Mouse (Mus musculus) heart, postnatal 36 days (tissue): ENCODE measurements around the gene Olfr212. TPM values are rescaled to one million over a fixed set of nuclear protein-coding genes. Genes with fewer than 3 reads are reported as not detected.
"Not testable (repeated sequence)": the region's sequence is repeated elsewhere in the genome, so short reads cannot be mapped to it uniquely, and the experiment has no call there.

Source experiments
- DNase-seq, 2 experiments: peaks; one replicate each; pipeline ENCODE4 v3.0.0; 2021 to 2022
- intact Hi-C: fragments of 180-260 bp; cut with DNase I; formaldehyde crosslinking; loops from one replicate; pipeline ENCODE4 v1.15.1; 2025
- total RNA-seq, 2 experiments: library from RNA; stranded (reverse); gene quantifications; 2 replicates each; pipeline ENCODE4 v1.2.3; 2021

The Olfr212 gene
- total RNA-seq, result under 1 TPM; 0.11 to 0.14 TPM

GRCm38 (mm10) chr6:116506302-116507003 is at the start of gene Olfr212:
TSS of gene Olfr212 (plus strand) at chr6:116506516.
- DNase-seq, intact Hi-C loops: not testable (repeated sequence)

- intact Hi-C loops, result no loop called here
- no peak for DNase-seq
Observed at GRCm38 (mm10) chr6:116458728-116459127, 47.6 kb upstream of the Olfr212 start.

DNA sequence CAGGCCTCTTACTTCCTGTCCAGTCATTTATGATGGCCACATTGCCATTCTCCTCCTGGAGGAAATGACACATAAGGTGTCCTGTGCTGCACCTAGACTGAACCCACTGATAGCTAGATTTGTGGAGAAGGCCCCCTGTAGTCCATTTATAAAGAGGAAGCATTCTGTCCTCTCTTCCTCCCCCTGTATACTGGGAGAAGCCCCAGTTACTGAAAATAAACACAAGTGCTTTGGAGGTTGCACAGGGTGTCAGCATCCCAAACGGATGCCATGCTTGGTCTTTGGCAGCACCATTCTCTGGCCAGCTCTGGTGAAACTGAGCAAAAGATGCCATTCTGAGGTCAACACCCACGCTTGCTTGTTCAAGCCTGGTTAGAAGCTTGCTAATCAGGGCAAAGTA is 47.1 kb upstream of the Olfr212 start:
- intact Hi-C loops, result no loop called here
- no peak for DNase-seq

DNA sequence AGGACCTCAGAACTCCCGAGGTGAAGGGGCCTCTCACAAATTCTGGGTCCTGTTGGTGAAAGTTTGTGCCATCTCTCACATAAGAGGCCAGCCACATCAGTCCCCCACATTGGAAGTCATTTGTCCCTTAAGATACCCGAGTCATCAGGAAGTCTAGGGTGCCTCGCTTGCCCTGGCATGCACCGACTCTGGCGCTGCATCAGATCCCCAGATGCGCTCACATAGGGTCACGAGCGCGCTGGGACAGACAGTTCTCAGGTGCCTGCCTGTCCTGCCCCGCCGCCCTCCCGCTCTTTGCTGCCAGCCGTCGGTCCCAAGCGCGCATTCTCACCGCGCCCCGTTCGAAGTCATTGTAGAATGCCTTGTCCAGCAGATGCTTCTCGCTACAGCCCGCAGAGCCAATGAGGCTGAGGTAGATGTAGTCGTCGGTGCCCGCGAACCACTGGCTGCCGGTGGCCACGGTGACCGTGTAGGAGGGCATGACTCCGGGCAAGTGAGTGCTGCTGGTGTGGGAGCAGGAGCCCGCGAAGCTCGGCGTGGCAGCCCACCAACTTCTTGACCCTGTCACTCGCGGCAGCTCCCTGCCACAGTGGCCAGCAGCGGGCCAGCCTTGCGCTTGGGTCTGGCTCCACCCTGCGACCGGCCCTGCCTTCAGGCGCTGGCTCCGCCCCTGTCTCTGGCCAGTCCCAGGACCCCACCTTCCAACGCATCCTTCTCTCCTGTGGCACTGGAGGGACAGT is 45.6 kb upstream of the Olfr212 start, which contains the start of gene Alox5:
Gene Alox5 (minus strand): TSS at position 635 of the 740 bp plus-strand sequence.
- intact Hi-C loops, result no loop called here
- peak; percentile 40 to 47 for DNase-seq

GRCm38 (mm10) chr6:116468081-116468480 is 38.2 kb upstream of the Olfr212 start:
- intact Hi-C loops, result no loop called here
- DNase-seq, result no peak

DNA sequence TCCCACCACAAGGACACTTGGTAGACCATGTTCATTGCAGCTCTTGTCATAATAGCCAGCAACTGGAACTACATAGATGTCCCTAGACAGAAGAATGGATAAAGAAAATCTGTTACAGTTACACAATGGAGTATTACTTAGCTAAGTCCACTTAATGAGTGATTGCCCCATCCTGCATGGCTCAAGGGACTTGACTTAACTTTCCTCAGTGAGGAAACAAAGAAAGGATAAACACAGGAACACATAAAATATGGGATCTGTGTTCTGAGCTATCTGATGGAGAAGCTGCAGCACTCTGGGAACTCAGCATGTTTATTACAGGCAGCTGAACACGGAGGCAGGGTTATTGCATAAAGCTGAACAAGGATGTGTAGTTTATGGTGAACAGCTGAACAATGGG is 21.2 kb upstream of the Olfr212 start:
- DNase-seq, result no peak
- intact Hi-C loops, result no loop called here

GRCm38 (mm10) chr6:116486833-116487232 is 19.5 kb upstream of the Olfr212 start:
- DNase-seq, result peak in 1 of 2 experiments; percentile 5
- intact Hi-C loops, result no loop called here

DNA sequence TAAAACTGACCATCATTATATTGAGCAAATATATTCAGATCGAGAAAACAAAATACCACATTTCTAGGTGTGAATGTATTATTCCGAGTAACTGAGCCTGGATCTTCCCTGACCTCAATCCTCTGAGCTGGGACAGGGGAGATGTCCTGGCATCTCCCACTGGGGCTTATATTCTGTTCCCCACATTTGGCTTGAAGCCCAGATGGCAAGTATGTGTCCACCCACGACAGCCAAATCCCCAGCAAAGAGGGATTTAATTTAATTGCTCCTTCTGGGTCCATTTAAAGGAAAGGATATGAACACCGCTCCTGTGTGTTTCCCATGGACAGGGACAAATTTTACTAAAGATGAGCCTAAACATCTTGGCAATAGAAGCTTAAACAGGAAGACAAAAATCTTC is 17.5 kb upstream of the Olfr212 start, which contains the start of gene Olfr211:
Gene Olfr211 (plus strand): TSS at position 301 of the 400 bp plus-strand sequence.
- intact Hi-C loops, result no loop called here
- no peak for DNase-seq

DNA sequence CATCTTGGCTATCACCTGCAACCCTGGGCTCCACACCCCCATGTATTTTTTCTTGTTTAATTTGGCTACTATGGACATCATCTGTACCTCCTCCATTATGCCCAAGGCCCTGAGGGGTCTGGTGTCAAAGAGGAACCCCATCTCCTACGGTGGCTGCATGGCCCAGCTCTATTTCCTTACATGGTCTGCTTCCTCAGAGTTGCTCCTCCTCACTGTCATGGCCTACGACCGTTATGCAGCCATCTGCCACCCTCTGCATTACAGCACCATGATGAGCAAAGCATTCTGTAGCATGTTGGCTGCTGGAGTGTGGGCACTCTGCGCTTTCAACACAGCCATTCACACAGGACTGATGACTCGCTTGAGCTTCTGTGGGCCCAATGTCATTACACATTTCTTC is 12.6 kb upstream of the Olfr212 start:
- no peak for DNase-seq
- intact Hi-C loops, result no loop called here

- intact Hi-C loops, result no loop called here
- no peak for DNase-seq
Observed at GRCm38 (mm10) chr6:116495960-116496359, 10.4 kb upstream of the Olfr212 start.

DNA sequence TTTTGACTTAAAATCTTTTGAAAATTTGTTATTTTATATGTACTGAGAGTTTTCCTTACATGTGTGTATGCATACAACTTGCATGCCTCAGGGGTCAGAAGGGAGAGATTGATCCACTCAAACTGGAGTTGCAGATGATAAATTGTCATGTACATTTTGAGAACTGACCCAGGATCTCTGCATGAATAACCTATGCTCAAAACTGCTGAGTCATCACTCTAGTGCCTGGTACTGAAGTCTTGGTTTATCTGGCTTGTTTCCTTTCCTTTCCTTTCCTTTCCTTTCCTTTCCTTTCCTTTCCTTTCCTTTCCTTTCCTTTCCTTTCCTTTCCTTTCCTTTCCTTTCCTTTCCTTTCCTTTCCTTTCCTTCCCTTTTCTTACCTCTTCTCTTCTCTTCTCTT is 8.5 kb downstream of the Olfr212 start:
- no peak for DNase-seq
- intact Hi-C loops, result no loop called here

- DNase-seq, result no peak
- intact Hi-C loops, result no loop called here
Observed at GRCm38 (mm10) chr6:116538156-116538555, 31.8 kb downstream of the Olfr212 start, which contains the start of gene Olfr213. TSS of gene Olfr213 (plus strand) at chr6:116538456.

GRCm38 (mm10) chr6:116542500-116542899 is 36.2 kb downstream of the Olfr212 start:
- intact Hi-C loops, result no loop called here
- DNase-seq, result no peak

GRCm38 (mm10) chr6:116550841-116551240 is 44.5 kb downstream of the Olfr212 start, which contains the start of gene Gm5580:
TSS of gene Gm5580 (plus strand) at chr6:116551141.
- intact Hi-C loops, DNase-seq: not testable (repeated sequence)

GRCm38 (mm10) chr6:116553935-116554334 is 47.6 kb downstream of the Olfr212 start, which contains the start of gene Olfr214:
TSS of gene Olfr214 (plus strand) at chr6:116554235.
- intact Hi-C loops, result no loop called here
- no peak for DNase-seq

GRCm38 (mm10) chr6:116554952-116555351 is 48.6 kb downstream of the Olfr212 start:
- DNase-seq, result no peak
- intact Hi-C loops, result no loop called here

Other genes with a start within 250 kb of the Olfr212 start
- 1 to 10 TPM; 4.2 to 5.2 TPM for gene Zfand4, start 242.3 kb upstream of the Olfr212 start, total RNA-seq
- gene March8, start 168.5 kb upstream of the Olfr212 start, total RNA-seq, result 10 to 100 TPM; 45.4 to 50.6 TPM
- 10 to 100 TPM in 1 of 2 experiments, 1 to 10 TPM in 1; 8.6 to 14.9 TPM for gene Alox5, start 45.3 kb upstream of the Olfr212 start, total RNA-seq
- gene Olfr211, start 17.4 kb upstream of the Olfr212 start, total RNA-seq, result not detected
- not detected for gene Olfr213, start 31.9 kb downstream of the Olfr212 start, total RNA-seq
- 1 to 10 TPM; 1.2 to 1.6 TPM for gene Gm5580, start 44.6 kb downstream of the Olfr212 start, total RNA-seq
- gene Olfr214, start 47.7 kb downstream of the Olfr212 start, total RNA-seq, result not detected
- gene Olfr215, start 77.7 kb downstream of the Olfr212 start, total RNA-seq, result not detected
- gene Zfp422, start 122.5 kb downstream of the Olfr212 start, total RNA-seq, result 10 to 100 TPM; 18.2 to 19.3 TPM
- gene Depp1, start 144.1 kb downstream of the Olfr212 start, total RNA-seq, result 10 to 100 TPM; 60.4 to 63.7 TPM
- 1 to 10 TPM; 6.5 to 8.0 TPM for gene Rassf4, start 167.4 kb downstream of the Olfr212 start, total RNA-seq
- under 1 TPM in 1 of 2 experiments, not detected in 1; 0.03 TPM for gene Tmem72, start 210.4 kb downstream of the Olfr212 start, total RNA-seq